Mouse (Mus musculus): ENCODE data around the gene Ifitm6. TPM values are rescaled to one million over a fixed set of nuclear protein-coding genes. Genes with fewer than 3 reads are reported as not detected.
A peak's percentile ranks its signal among the peaks of the same experiment; 100 is the strongest.

Ifitm6 gene
- polyA plus RNA-seq, 1 experiment from 2014 or later = 7.5 TPM

DNA sequence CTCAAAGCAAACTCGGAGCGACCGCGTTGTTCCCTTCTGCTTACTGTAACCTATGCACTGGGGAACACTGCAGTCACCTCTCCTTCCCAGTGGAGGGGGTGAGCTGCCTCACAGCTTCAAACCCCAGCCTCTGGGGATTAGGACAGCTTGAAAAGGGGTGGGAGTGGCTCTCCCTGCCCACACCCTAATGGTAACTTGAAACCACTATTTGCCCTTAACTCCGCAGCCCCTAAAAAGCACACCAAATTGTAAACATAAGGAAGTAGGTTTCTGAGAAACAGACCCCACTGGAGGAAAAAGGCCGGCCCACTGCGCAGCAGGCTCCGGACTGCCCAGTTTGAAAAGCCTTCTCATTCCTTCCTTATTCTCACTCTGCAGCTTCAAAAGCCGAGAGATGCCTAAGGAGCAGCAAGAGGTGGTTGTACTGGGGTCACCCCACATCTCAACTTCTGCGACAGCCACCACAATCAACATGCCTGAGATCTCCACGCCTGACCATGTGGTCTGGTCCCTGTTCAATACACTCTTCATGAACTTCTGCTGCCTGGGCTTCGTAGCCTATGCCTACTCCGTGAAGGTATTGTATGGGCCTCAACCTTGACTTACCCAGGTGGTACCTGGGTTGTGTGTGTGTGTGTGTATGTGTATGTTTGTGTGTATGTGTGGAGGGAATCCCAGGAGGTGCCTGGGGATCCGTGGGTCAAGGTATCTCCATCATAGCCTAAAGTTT lies 49.7 kb downstream of the Ifitm6 start:
- Histone ChIP-seq H3K27me3 (ENCODE audit: control insufficient read depth, insufficient read depth, low read length) (no peaks in the 10 kb centered on the region), H3K4me3 (replicated peaks; ENCODE audit: low read length) (peak overlapping the region; percentile 38), H3K27ac (ENCODE audit: low read length) (peak overlapping the region; percentile 63), H3K9me3 (replicated peaks; ENCODE audit: control insufficient read depth, low read length) (no peaks in the 10 kb centered on the region), H3K36me3 (ENCODE audit: control insufficient read depth, insufficient read depth, low read length) (no peaks in the 10 kb centered on the region), H3K4me1 (ENCODE audit: control insufficient read depth, insufficient read depth, low read length) (peaks cover 16% of the 10 kb centered on the region), H3K4me2 (ENCODE audit: low read depth, low read length) (peak overlapping the region; percentile 50), H3K9ac (ENCODE audit: low read length) (peak overlapping the region; percentile 37; the same call in 1 of the 2 replicates)
- peak; percentile 77 for ATAC-seq (ENCODE audit: insufficient read depth, low FRiP score)
- WGBS = 7% methylated on average over 14 of the region's 14 CpGs

DNA sequence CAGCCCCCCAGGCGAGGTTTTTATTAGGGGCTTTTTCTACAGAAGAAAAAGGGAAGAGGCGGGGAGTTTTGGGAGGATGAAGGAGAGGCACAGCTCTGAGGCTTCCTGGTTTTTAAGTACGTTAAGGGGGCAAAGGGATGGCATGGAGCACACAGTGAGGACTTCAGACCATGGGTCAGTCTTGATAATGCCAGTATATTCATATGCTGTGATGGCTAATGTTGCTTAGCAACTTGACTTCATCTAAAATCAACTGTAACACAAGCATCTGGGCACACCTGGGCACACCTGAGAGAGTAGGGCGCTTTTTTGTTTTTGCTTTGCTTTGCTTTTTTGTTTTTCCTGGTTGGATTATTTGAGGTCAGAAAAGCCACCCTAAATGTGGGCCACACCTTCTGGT lies 50.8 kb downstream of the Ifitm6 start, which contains the start of gene Ifitm1:
Gene Ifitm1, plus strand, starts transcription at position 301 of the 400 bp plus-strand sequence.
- 78% methylated on average over 4 of the region's 4 CpGs for WGBS
- peaks cover 13% of the 10 kb centered on the region for H3K4me1 ChIP-seq (ENCODE audit: control insufficient read depth, insufficient read depth, low read length)

More for the DNA sequence above, 50.8 kb downstream of the Ifitm6 start, which contains the start of gene Ifitm1:
- no peaks in the 10 kb centered on the region for H3K27me3 ChIP-seq (ENCODE audit: control insufficient read depth, insufficient read depth, low read length)
- H3K4me3 ChIP-seq (replicated peaks; ENCODE audit: low read length) = peak within 1 kb of the TSS; percentile 38
- peak within 1 kb of the TSS; percentile 63 for H3K27ac ChIP-seq (ENCODE audit: low read length)
- H3K9ac ChIP-seq (ENCODE audit: low read length) = peak within 1 kb of the TSS; percentile 36; the same call in 1 of the 2 replicates
- H3K9me3 ChIP-seq (replicated peaks; ENCODE audit: control insufficient read depth, low read length) = no peaks in the 10 kb centered on the region
- H3K36me3 ChIP-seq (ENCODE audit: control insufficient read depth, insufficient read depth, low read length) = no peaks in the 10 kb centered on the region
- ATAC-seq (ENCODE audit: insufficient read depth, low FRiP score) = no peak
- peak within 1 kb of the TSS; percentile 50 for H3K4me2 ChIP-seq (ENCODE audit: low read depth, low read length)

Other genes with a start within 250 kb of the Ifitm6 start
- gene Syce1, start 230.1 kb downstream of the Ifitm6 start, polyA plus RNA-seq (2015; fragmentation: Nextera tagmentation; extraction: Ambion mirVana) = 0.35 TPM in 1 of 2 replicates, not detected in the other
- 1.3 and 1.9 TPM in 2 replicates for gene Zfp941, start 195.7 kb downstream of the Ifitm6 start, polyA plus RNA-seq (2015; fragmentation: Nextera tagmentation; extraction: Ambion mirVana)
- gene Urah, start 182.9 kb downstream of the Ifitm6 start, polyA plus RNA-seq (2015; fragmentation: Nextera tagmentation; extraction: Ambion mirVana) = 26.7 and 34.7 TPM in 2 replicates
- not detected in 2 replicates for gene Scgb1c1, start 172.4 kb downstream of the Ifitm6 start, polyA plus RNA-seq (2015; fragmentation: Nextera tagmentation; extraction: Ambion mirVana)
- 0.08 TPM in 1 of 2 replicates, not detected in the other for gene Odf3, start 170.1 kb downstream of the Ifitm6 start, polyA plus RNA-seq (2015; fragmentation: Nextera tagmentation; extraction: Ambion mirVana)
- not detected in 2 replicates for gene Gm45785, start 161.6 kb downstream of the Ifitm6 start, polyA plus RNA-seq (2015; fragmentation: Nextera tagmentation; extraction: Ambion mirVana)
- 62.5 and 77.8 TPM in 2 replicates for gene Ric8a, start 161.0 kb downstream of the Ifitm6 start, polyA plus RNA-seq (2015; fragmentation: Nextera tagmentation; extraction: Ambion mirVana)
- gene Bet1l, start 160.3 kb downstream of the Ifitm6 start, polyA plus RNA-seq (2015; fragmentation: Nextera tagmentation; extraction: Ambion mirVana) = 43.5 and 46.6 TPM in 2 replicates
- gene Psmd13, start 136.0 kb downstream of the Ifitm6 start, polyA plus RNA-seq (2015; fragmentation: Nextera tagmentation; extraction: Ambion mirVana) = 189 and 193 TPM in 2 replicates
- 24.0 and 27.4 TPM in 2 replicates for gene Sirt3, start 135.6 kb downstream of the Ifitm6 start, polyA plus RNA-seq (2015; fragmentation: Nextera tagmentation; extraction: Ambion mirVana)
- gene Cox8b, start 117.5 kb downstream of the Ifitm6 start, polyA plus RNA-seq (2015; fragmentation: Nextera tagmentation; extraction: Ambion mirVana) = 1.3 and 19.4 TPM in 2 replicates
- gene Nlrp6, start 97.0 kb downstream of the Ifitm6 start, polyA plus RNA-seq (2015; fragmentation: Nextera tagmentation; extraction: Ambion mirVana) = 9.9 and 10.0 TPM in 2 replicates
- 25.6 and 27.3 TPM in 2 replicates for gene Pgghg, start 76.5 kb downstream of the Ifitm6 start, polyA plus RNA-seq (2015; fragmentation: Nextera tagmentation; extraction: Ambion mirVana)
- gene Ifitm5, start 67.6 kb downstream of the Ifitm6 start, polyA plus RNA-seq (2015; fragmentation: Nextera tagmentation; extraction: Ambion mirVana) = 3.8 and 4.4 TPM in 2 replicates
- gene Gm45717, start 62.0 kb downstream of the Ifitm6 start, polyA plus RNA-seq (2015; fragmentation: Nextera tagmentation; extraction: Ambion mirVana) = not detected in 2 replicates
- 1,006 and 1,276 TPM in 2 replicates for gene Ifitm2, start 61.9 kb downstream of the Ifitm6 start, polyA plus RNA-seq (2015; fragmentation: Nextera tagmentation; extraction: Ambion mirVana)
- 156 and 185 TPM in 2 replicates for gene Ifitm1, start 50.7 kb downstream of the Ifitm6 start, polyA plus RNA-seq (2015; fragmentation: Nextera tagmentation; extraction: Ambion mirVana)
- gene Ifitm3, start 7.2 kb downstream of the Ifitm6 start, polyA plus RNA-seq (2015; fragmentation: Nextera tagmentation; extraction: Ambion mirVana) = 322 and 395 TPM in 2 replicates
- gene Gm17387, start 11.2 kb upstream of the Ifitm6 start, polyA plus RNA-seq (2015; fragmentation: Nextera tagmentation; extraction: Ambion mirVana) = not detected in 2 replicates
- gene B4galnt4, start 43.2 kb upstream of the Ifitm6 start, polyA plus RNA-seq (2015; fragmentation: Nextera tagmentation; extraction: Ambion mirVana) = 4.9 and 5.1 TPM in 2 replicates
- 74.2 and 103 TPM in 2 replicates for gene Pkp3, start 60.3 kb upstream of the Ifitm6 start, polyA plus RNA-seq (2015; fragmentation: Nextera tagmentation; extraction: Ambion mirVana)
- 14.1 and 14.7 TPM in 2 replicates for gene Sigirr, start 82.6 kb upstream of the Ifitm6 start, polyA plus RNA-seq (2015; fragmentation: Nextera tagmentation; extraction: Ambion mirVana)
- gene Ano9, start 99.9 kb upstream of the Ifitm6 start, polyA plus RNA-seq (2015; fragmentation: Nextera tagmentation; extraction: Ambion mirVana) = 22.5 and 26.2 TPM in 2 replicates
- gene Ptdss2, start 104.5 kb upstream of the Ifitm6 start, polyA plus RNA-seq (2015; fragmentation: Nextera tagmentation; extraction: Ambion mirVana) = 56.0 and 59.4 TPM in 2 replicates
- gene Rnh1, start 154.9 kb upstream of the Ifitm6 start, polyA plus RNA-seq (2015; fragmentation: Nextera tagmentation; extraction: Ambion mirVana) = 240 and 265 TPM in 2 replicates
- 45.1 and 48.0 TPM in 2 replicates for gene Hras, start 176.1 kb upstream of the Ifitm6 start, polyA plus RNA-seq (2015; fragmentation: Nextera tagmentation; extraction: Ambion mirVana)
- gene Lrrc56, start 176.2 kb upstream of the Ifitm6 start, polyA plus RNA-seq (2015; fragmentation: Nextera tagmentation; extraction: Ambion mirVana) = 7.1 TPM in 2 replicates
- gene Lmntd2, start 196.2 kb upstream of the Ifitm6 start, polyA plus RNA-seq (2015; fragmentation: Nextera tagmentation; extraction: Ambion mirVana) = 4.8 and 6.3 TPM in 2 replicates
- 82.3 and 104 TPM in 2 replicates for gene Rassf7, start 197.9 kb upstream of the Ifitm6 start, polyA plus RNA-seq (2015; fragmentation: Nextera tagmentation; extraction: Ambion mirVana)
- gene Phrf1, start 210.9 kb upstream of the Ifitm6 start, polyA plus RNA-seq (2015; fragmentation: Nextera tagmentation; extraction: Ambion mirVana) = 57.6 and 67.7 TPM in 2 replicates
- 3.5 and 3.6 TPM in 2 replicates for gene Irf7, start 248.6 kb upstream of the Ifitm6 start, polyA plus RNA-seq (2015; fragmentation: Nextera tagmentation; extraction: Ambion mirVana)